In genomic region chr9:48795095-48795494, GRCm38 (mm10) we compare ENCODE assay signal across 12 mouse cellular contexts. TPM values are rescaled to one million over a fixed set of nuclear protein-coding genes. Genes with fewer than 3 reads are reported as not detected.
A peak's percentile ranks its signal among the peaks of the same experiment; 100 is the strongest.
DNase-seq lines count a peak whose midpoint lies in the region; ATAC-seq and TF ChIP-seq lines count a peak whose summit lies in the region.
"Had no signal": no experiment of that assay in that cellular context is flagged by ENCODE, and none has a peak within 500 bp of the region (broad histone marks: within the 10 kb centered on the region; RNA-seq: fewer than 3 reads in every experiment).

No protein-coding gene starts in this region.

- 0 out of 2 replicates have a peak, but pooled peaks cover 1% of the 10 kb centered on the region for H3K79me2 ChIP-seq in heart, adult 2 months (replicated peaks; ENCODE audit: control insufficient read depth, insufficient read depth, low read length)

- WGBS in heart, embryonic 12.5 days: 7% methylated on average over 8 of the region's 8 CpGs
- 58% methylated on average over 8 of the region's 8 CpGs for WGBS in heart, adult 2 months
- 10% methylated on average over 8 of the region's 8 CpGs for WGBS in liver, embryonic 11.5 days

- peaks cover 37% of the 10 kb centered on the region for H3K27me3 ChIP-seq in heart, embryonic 12.5 days (replicated peaks)
- H3K27me3 ChIP-seq in heart, adult 2 months (ENCODE audit: control insufficient read depth, insufficient read depth, low read length): no peaks in the 10 kb centered on the region
- peaks cover 43% of the 10 kb centered on the region for H3K27me3 ChIP-seq in liver, embryonic 11.5 days (replicated peaks; ENCODE audit: control insufficient read depth, insufficient read depth, low read length)

- intact Hi-C loops in heart, adult 2 months (cut with DNase I): no loop called here

- no peak for DNase-seq in heart, adult 2 months
- DNase-seq in 416B (ENCODE audit: low read depth): peak; percentile 78
- peak; percentile 28 for DNase-seq in ZHBTc4 (ENCODE audit: low read depth, low spot score)
- DNase-seq in liver, embryonic 11.5 days (ENCODE audit: low spot score): no peak
- no peak for DNase-seq in spleen, adult 12 weeks (ENCODE audit: low spot score)
- DNase-seq in frontal cortex, postnatal 10 days (ENCODE audit: low spot score in 2 of 2): no peak
- DNase-seq: cerebellum, adult 9-10 months; gastrocnemius, postnatal 14 days had no signal

- H3K36me3 ChIP-seq in heart, embryonic 12.5 days: no peaks in the 10 kb centered on the region
- peaks cover 33% of the 10 kb centered on the region for H3K36me3 ChIP-seq in heart, adult 2 months (ENCODE audit: control insufficient read depth, insufficient read depth, low read length)
- no peaks in the 10 kb centered on the region for H3K36me3 ChIP-seq in liver, embryonic 11.5 days (ENCODE audit: control insufficient read depth, insufficient read depth, low read length)
- H3K36me3 ChIP-seq: liver, embryonic 15.5 days had no signal

- H3K9me3 ChIP-seq in heart, embryonic 12.5 days (replicated peaks): no peaks in the 10 kb centered on the region
- H3K9me3 ChIP-seq in liver, embryonic 11.5 days (ENCODE audit: control insufficient read depth, low read length): no peaks in the 10 kb centered on the region
- H3K9me3 ChIP-seq: liver, embryonic 15.5 days had no signal

- peak overlapping the region; percentile 15; the same call in 1 of the 2 replicates for H3K4me2 ChIP-seq in heart, embryonic 12.5 days
- H3K4me2 ChIP-seq in liver, embryonic 11.5 days: peak overlapping the region; percentile 40
- H3K4me2 ChIP-seq: liver, embryonic 15.5 days had no signal

- H3K4me1 ChIP-seq in heart, embryonic 12.5 days (replicated peaks): peaks cover 19% of the 10 kb centered on the region
- peaks cover 18% of the 10 kb centered on the region for H3K4me1 ChIP-seq in heart, adult 2 months (ENCODE audit: control insufficient read depth, insufficient read depth, low read length)
- peaks cover 34% of the 10 kb centered on the region for H3K4me1 ChIP-seq in liver, embryonic 11.5 days (replicated peaks; ENCODE audit: control insufficient read depth, insufficient read depth, low read length)

- H3K4me3 ChIP-seq in heart, embryonic 12.5 days: no peak overlapping the region
- no peak overlapping the region for H3K4me3 ChIP-seq in heart, adult 2 months
- H3K4me3 ChIP-seq in liver, embryonic 11.5 days (ENCODE audit: low read depth, low read length): no peak overlapping the region
- H3K4me3 ChIP-seq: liver, embryonic 15.5 days; myocyte had no signal

- no peak overlapping the region for H3K27ac ChIP-seq in heart, embryonic 12.5 days (ENCODE audit: poor library complexity, severe bottlenecking)
- no peak overlapping the region for H3K27ac ChIP-seq in heart, adult 2 months
- no peak overlapping the region for H3K27ac ChIP-seq in liver, embryonic 11.5 days (ENCODE audit: low read depth, low read length)
- H3K27ac ChIP-seq: liver, embryonic 15.5 days had no signal

- no peak for TF ChIP-seq CTCF in heart, adult 2 months (IDR thresholded peaks at IDR 0.05)

- H3K9ac ChIP-seq in heart, embryonic 12.5 days: no peak overlapping the region
- no peak overlapping the region for H3K9ac ChIP-seq in heart, adult 2 months (ENCODE audit: low read depth, low read length)
- peak overlapping the region; percentile 16; the same call in 1 of the 2 replicates for H3K9ac ChIP-seq in liver, embryonic 11.5 days (ENCODE audit: low read depth, low read length)
- H3K9ac ChIP-seq: liver, embryonic 15.5 days had no signal

- no peak for TF ChIP-seq POLR2A in heart, adult 2 months (IDR thresholded peaks at IDR 0.05; ENCODE audit: insufficient read depth, low read depth, low read length)

- TF ChIP-seq EP300 in heart, adult 2 months (IDR thresholded peaks at IDR 0.05; ENCODE audit: insufficient read depth, low read depth, low read length): no peak

- 0 out of 2 replicates have a peak, but pooled peaks have one; percentile 15 for ATAC-seq in heart, embryonic 12.5 days (ENCODE audit: insufficient number of reproducible peaks, low FRiP score)
- ATAC-seq in liver, embryonic 11.5 days (replicated peaks; ENCODE audit: low FRiP score): no peak; the same call in 1 of the 2 replicates
- ATAC-seq in erythroid progenitor cell, adult 5-6 weeks (replicated peaks; ENCODE audit: low FRiP score, poor library complexity, severe bottlenecking): no peak

RNA-seq across cellular contexts. Expression of gene Zbtb16, which starts 40.9 kb away (rescaled TPM):
- 0.85 and 1.00 TPM in 2 replicates for polyA plus RNA-seq in heart, embryonic 12.5 days (2016; fragmentation: Nextera tagmentation; extraction: Ambion mirVana)
- total RNA-seq in heart, adult 2 months (2021): 100 to 1,000 TPM; 149 to 150 TPM
- polyA plus RNA-seq in heart, adult 2 months (2012; rRNA removed): 15.7 and 23.7 TPM in 2 replicates
- polyA plus RNA-seq in liver, embryonic 11.5 days (2014; fragmentation: Nextera tagmentation; extraction: Ambion mirVana): 2.3 and 2.8 TPM in 2 replicates
- under 0.01 TPM in 1 of 2 replicates, not detected in the other for total RNA-seq in erythroid progenitor cell, adult 5-6 weeks (2015; ENCODE audit: low replicate concordance)
- total RNA-seq in erythroid progenitor cell, adult 5-6 weeks (2017; ENCODE audit: low replicate concordance): 0.13 and 0.76 TPM in 2 replicates
- polyA plus RNA-seq: myocyte had no signal

Comparison
In these comparisons a context has a peak if more than half of its experiments do, and no peak if none do; other contexts are left out.
1. DNase-seq: peak in 416B (single experiment) and ZHBTc4 (single experiment); none in heart, adult 2 months (0 of 2), liver, embryonic 11.5 days (single experiment), spleen, adult 12 weeks (single experiment) and frontal cortex, postnatal 10 days (0 of 2).